Mouse (Mus musculus) frontal cortex, adult 2 months (tissue): ENCODE measurements around the gene Churc1. TPM values are rescaled to one million over a fixed set of nuclear protein-coding genes. Genes with fewer than 3 reads are reported as not detected.

ENCODE experiments used
- DNase-seq, 2 experiments: peaks; one replicate each; pipeline ENCODE4 v3.0.0; 2022; ENCODE audit warnings: low spot score in 1 of 2; ENCODE audit errors: extremely low spot score in 1 of 2
- polyA plus RNA-seq: library from polyadenylated mRNA; depleted of rRNA; stranded (reverse); fragments of >200 nt; gene quantifications from 2 replicates; pipeline ENCODE4 v1.2.3, GENCODE M21; 2012; rRNA removed

Gene Churc1
- polyA plus RNA-seq, 1 experiment = 103 TPM

GRCm38 (mm10) chr12:76832704-76833103 is 67.4 kb downstream of the Churc1 start:
- DNase-seq = peak in 1 of 2 experiments; percentile 67

Other genes with a start within 250 kb of the Churc1 start
- gene Plekhg3, start 234.6 kb upstream of the Churc1 start, polyA plus RNA-seq = 11.6 and 12.6 TPM in 2 replicates
- gene Sptb, start 55.0 kb upstream of the Churc1 start, polyA plus RNA-seq = 32.1 and 33.9 TPM in 2 replicates
- gene Fntb, start 51 bp downstream of the Churc1 start, polyA plus RNA-seq = 28.4 and 28.9 TPM in 2 replicates
- 0.12 and 0.27 TPM in 2 replicates for gene Gpx2, start 30.0 kb downstream of the Churc1 start, polyA plus RNA-seq
- gene Rab15, start 57.4 kb downstream of the Churc1 start, polyA plus RNA-seq = 153 and 156 TPM in 2 replicates
- gene Max, start 196.7 kb downstream of the Churc1 start, polyA plus RNA-seq = 51.5 and 66.9 TPM in 2 replicates